25 mouse cellular contexts compared by ENCODE assay signal in the genomic region with DNA sequence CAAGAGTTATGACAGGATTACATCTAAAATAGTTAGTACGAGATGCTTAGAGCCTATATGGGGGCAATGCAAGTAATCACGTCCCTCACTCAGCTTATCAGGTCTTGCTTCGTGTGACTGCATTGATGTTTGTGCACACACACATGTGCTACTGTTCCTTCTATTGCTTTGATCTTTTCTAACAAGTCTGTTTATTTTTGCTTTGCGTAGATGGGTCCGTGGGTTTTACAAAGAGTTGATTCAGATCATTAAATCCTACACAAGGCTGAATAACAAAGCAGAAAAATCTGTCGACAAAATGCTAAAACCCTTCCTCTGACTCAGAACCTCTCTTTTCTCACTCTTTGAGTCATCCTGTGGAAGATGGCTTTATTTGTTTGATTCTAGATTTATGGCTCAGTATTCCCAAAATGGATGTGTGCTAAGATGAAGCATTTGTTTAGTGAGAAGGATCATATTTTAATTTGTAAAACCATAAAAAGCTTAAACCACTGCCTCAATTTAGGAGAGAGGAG.
A peak's percentile ranks its signal among the peaks of the same experiment; 100 is the strongest.
DNase-seq lines count a peak whose midpoint lies in the region; ATAC-seq and TF ChIP-seq lines count a peak whose summit lies in the region.
"Had no signal": no experiment of that assay in that cellular context is flagged by ENCODE, and none has a peak within 500 bp of the region (broad histone marks: within the 10 kb centered on the region; RNA-seq: fewer than 3 reads in every experiment).

No protein-coding gene starts in this region.

- DNase-seq in left cerebral cortex, adult 11 months (ENCODE audit: low spot score) = peak; percentile 36
- DNase-seq in left cerebral cortex, postnatal 4 days = no peak
- peak; percentile 87 for DNase-seq in brain, adult 2 months (ENCODE audit: low read depth, low spot score)
- DNase-seq in layer of hippocampus, adult 9-11 months = peak; percentile 60
- DNase-seq in kidney, postnatal 14 days = no peak
- no peak for DNase-seq in liver
- DNase-seq in forebrain, embryonic 14.5 days (ENCODE audit: low spot score) = no peak
- DNase-seq: adrenal gland, postnatal 14 days; cerebellum, postnatal 10 days; gastrocnemius, postnatal 10 days; kidney, adult 8-10 months; kidney, postnatal 10 days; lung, adult 18-20 months; lung, postnatal 10 days had no signal

- no peaks in the 10 kb centered on the region for H3K9me3 ChIP-seq in forebrain, embryonic 14.5 days (replicated peaks; ENCODE audit: control insufficient read depth, low read length)
- H3K9me3 ChIP-seq: embryonic facial prominence, embryonic 10.5 days; forebrain, embryonic 10.5 days; hindbrain, embryonic 10.5 days; intestine, embryonic 15.5 days; limb, embryonic 12.5 days; liver, embryonic 12.5 days; midbrain, embryonic 10.5 days had no signal

- H3K27me3 ChIP-seq in myocyte (ENCODE audit: control insufficient read depth, insufficient read depth, insufficient read length) = no peaks in the 10 kb centered on the region
- no peaks in the 10 kb centered on the region for H3K27me3 ChIP-seq in forebrain, embryonic 14.5 days (replicated peaks; ENCODE audit: control insufficient read depth, insufficient read depth, low read length)
- H3K27me3 ChIP-seq: intestine, embryonic 15.5 days; limb, embryonic 12.5 days; liver, embryonic 12.5 days had no signal

- WGBS in forebrain, embryonic 14.5 days = 58% methylated on average over 6 of the region's 6 CpGs

- H3K4me2 ChIP-seq in myocyte (ENCODE audit: low read depth) = peak overlapping the region; percentile 52
- H3K4me2 ChIP-seq in forebrain, embryonic 14.5 days (ENCODE audit: low read length) = no peak overlapping the region
- H3K4me2 ChIP-seq: heart, embryonic 11.5 days; intestine, embryonic 15.5 days; limb, embryonic 12.5 days; liver, embryonic 12.5 days had no signal

- ATAC-seq in forebrain, embryonic 14.5 days = no peak
- ATAC-seq: hindbrain, embryonic 16.5 days; intestine, embryonic 15.5 days; liver, embryonic 12.5 days had no signal

- no peaks in the 10 kb centered on the region for H3K79me2 ChIP-seq in myocyte (ENCODE audit: control insufficient read depth, insufficient read depth)

- intact Hi-C loops in left cerebral cortex, postnatal 4 days (cut with DNase I) = no loop called here

- H3K27ac ChIP-seq in forebrain, embryonic 14.5 days (ENCODE audit: low read depth, low read length) = no peak overlapping the region
- H3K27ac ChIP-seq: embryonic facial prominence, embryonic 10.5 days; forebrain, embryonic 10.5 days; hindbrain, embryonic 10.5 days; intestine, embryonic 15.5 days; limb, embryonic 12.5 days; liver, embryonic 12.5 days; midbrain, embryonic 10.5 days; stomach, postnatal 0 days had no signal

- no peaks in the 10 kb centered on the region for H3K4me1 ChIP-seq in forebrain, embryonic 14.5 days (ENCODE audit: control insufficient read depth, insufficient read depth, low read length)
- H3K4me1 ChIP-seq: embryonic facial prominence, embryonic 10.5 days; forebrain, embryonic 10.5 days; hindbrain, embryonic 10.5 days; intestine, embryonic 15.5 days; limb, embryonic 12.5 days; liver, embryonic 12.5 days; midbrain, embryonic 10.5 days had no signal

- no peak overlapping the region for H3K9ac ChIP-seq in forebrain, embryonic 14.5 days (ENCODE audit: low read length)
- H3K9ac ChIP-seq: intestine, embryonic 15.5 days; limb, embryonic 12.5 days; liver, embryonic 12.5 days had no signal

- TF ChIP-seq POLR2A in myocyte (IDR thresholded peaks at IDR 0.05; ENCODE audit: insufficient read length, low read depth) = no peak

- no peak overlapping the region for H3ac ChIP-seq in myocyte (ENCODE audit: control insufficient read depth, insufficient read length)

- no peaks in the 10 kb centered on the region for H3K36me3 ChIP-seq in myocyte (ENCODE audit: control insufficient read depth, insufficient read depth)
- no peaks in the 10 kb centered on the region for H3K36me3 ChIP-seq in forebrain, embryonic 14.5 days (ENCODE audit: control insufficient read depth, insufficient read depth, low read length)
- H3K36me3 ChIP-seq: embryonic facial prominence, embryonic 10.5 days; forebrain, embryonic 10.5 days; hindbrain, embryonic 10.5 days; intestine, embryonic 15.5 days; limb, embryonic 12.5 days; liver, embryonic 12.5 days; midbrain, embryonic 10.5 days had no signal

- H3K4me3 ChIP-seq in myocyte = no peak overlapping the region
- H3K4me3 ChIP-seq in forebrain, embryonic 14.5 days (ENCODE audit: low read depth, low read length) = no peak overlapping the region
- H3K4me3 ChIP-seq: embryonic facial prominence, embryonic 10.5 days; forebrain, embryonic 10.5 days; hindbrain, embryonic 10.5 days; intestine, embryonic 15.5 days; limb, embryonic 12.5 days; liver, embryonic 12.5 days; midbrain, embryonic 10.5 days had no signal

TF ChIP-seq in myocyte, 11 proteins besides CTCF, POLR2A, EP300 and RAD21:
- TF ChIP-seq E2F4 (IDR thresholded peaks at IDR 0.05; ENCODE audit: insufficient read depth) (no peak), TCF3 (IDR thresholded peaks at IDR 0.05; ENCODE audit: insufficient read length, low read depth) (no peak), POLR2AphosphoS2 (IDR thresholded peaks at IDR 0.05; ENCODE audit: insufficient read length, low read depth) (no peak), USF1 (IDR thresholded peaks at IDR 0.05; ENCODE audit: low read depth) (no peak), SRF (IDR thresholded peaks at IDR 0.05; ENCODE audit: control insufficient read depth, insufficient read length, low read depth) (no peak), MYOG (IDR thresholded peaks at IDR 0.05; ENCODE audit: control insufficient read depth in 1 of 3, insufficient read depth in 1 of 3, insufficient read length in 2 of 3, low read depth in 2 of 3) (no peak), REST (IDR thresholded peaks at IDR 0.05; ENCODE audit: insufficient read depth, insufficient read length) (no peak), MAX (IDR thresholded peaks at IDR 0.05; ENCODE audit: low read depth) (no peak), TCF12 (IDR thresholded peaks at IDR 0.05; ENCODE audit: insufficient read depth, poor library complexity, severe bottlenecking) (no peak), MYOD1 (IDR thresholded peaks at IDR 0.05; ENCODE audit: control insufficient read depth in 1 of 3, insufficient read length in 2 of 3, low read depth in 2 of 3) (no peak), CEBPB (IDR thresholded peaks at IDR 0.05; ENCODE audit: insufficient read depth, poor library complexity, severe bottlenecking) (no peak)
TF ChIP-seq in myocyte: peak in this region for 0.

Comparison
In these comparisons a context has a peak if more than half of its experiments do, and no peak if none do; other contexts are left out.
1. DNase-seq: peak in left cerebral cortex, adult 11 months (single experiment), brain, adult 2 months (single experiment) and layer of hippocampus, adult 9-11 months (single experiment); none in left cerebral cortex, postnatal 4 days (single experiment), kidney, postnatal 14 days (single experiment), liver (single experiment) and forebrain, embryonic 14.5 days (single experiment).